Mouse (Mus musculus): ENCODE data around the gene Fars2.
A peak's percentile ranks its signal among the peaks of the same experiment; 100 is the strongest.

The Fars2 gene

GRCm38 (mm10) chr13:36117143-36118014 lies at the start of gene Fars2, which contains the start of gene Lyrm4:
Gene Fars2 (plus strand): TSS chr13:36117412.
Gene Lyrm4 (minus strand): TSS chr13:36117526.
- DNase-seq (ENCODE audit: inconsistent age in 2 of 2, low spot score in 1 of 2) = peak; percentile 98 to 100

- no peak for DNase-seq (ENCODE audit: inconsistent age in 2 of 2, low spot score in 1 of 2)
These were observed 42.7 kb upstream of the Fars2 start for GRCm38 (mm10) chr13:36074484-36074883.

DNA sequence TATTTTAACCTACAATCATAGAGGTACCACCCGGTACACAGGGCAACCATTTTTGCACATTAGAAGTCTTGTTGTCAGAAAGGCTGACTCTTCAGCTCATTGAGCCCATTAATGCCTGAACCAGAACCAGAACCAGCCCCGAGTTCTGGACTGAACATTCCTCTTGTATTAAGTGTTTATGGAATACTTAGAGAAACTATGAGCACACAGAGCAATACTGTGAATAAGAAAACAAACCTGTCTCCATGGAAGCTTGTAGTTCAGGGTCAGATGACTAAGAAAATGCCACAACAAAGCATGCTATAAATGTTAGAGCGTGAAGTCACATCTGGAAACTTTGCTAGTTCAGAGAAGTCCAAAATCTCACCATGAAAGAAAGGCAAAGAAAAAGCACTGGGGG lies 35.6 kb upstream of the Fars2 start:
- DNase-seq (ENCODE audit: inconsistent age in 2 of 2, low spot score in 1 of 2) = peak in 1 of 2 experiments; percentile 81

DNA sequence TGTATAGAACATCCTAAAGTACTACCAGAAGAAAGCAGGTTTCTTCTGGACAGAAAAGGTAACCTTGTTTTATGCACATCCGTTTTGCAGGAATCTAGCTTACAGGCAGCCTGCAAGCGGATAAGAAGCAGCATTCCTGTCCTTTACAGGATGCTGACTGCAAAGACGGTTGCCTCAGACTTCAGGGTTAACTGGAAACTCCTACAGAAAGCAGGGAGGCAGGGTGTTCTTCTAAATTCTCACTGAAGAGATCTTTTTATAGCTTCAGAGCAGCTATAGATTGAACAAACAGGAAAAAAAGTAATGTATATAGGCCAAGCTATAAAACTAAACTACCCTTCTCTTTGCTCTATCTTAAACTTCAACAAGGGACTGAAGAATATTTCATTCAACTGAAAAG lies 32.5 kb upstream of the Fars2 start:
- no peak for DNase-seq (ENCODE audit: inconsistent age in 2 of 2, low spot score in 1 of 2)

- peak in 1 of 2 experiments; percentile 76 for DNase-seq (ENCODE audit: inconsistent age in 2 of 2, low spot score in 1 of 2)
These were observed 31.2 kb upstream of the Fars2 start for GRCm38 (mm10) chr13:36085971-36086370.

GRCm38 (mm10) chr13:36086608-36087391 lies 30.4 kb upstream of the Fars2 start:
- peak; percentile 69 to 87 for DNase-seq (ENCODE audit: inconsistent age in 2 of 2, low spot score in 1 of 2)

GRCm38 (mm10) chr13:36087427-36087826 lies 29.8 kb upstream of the Fars2 start:
- DNase-seq (ENCODE audit: inconsistent age in 2 of 2, low spot score in 1 of 2) = no peak

DNA sequence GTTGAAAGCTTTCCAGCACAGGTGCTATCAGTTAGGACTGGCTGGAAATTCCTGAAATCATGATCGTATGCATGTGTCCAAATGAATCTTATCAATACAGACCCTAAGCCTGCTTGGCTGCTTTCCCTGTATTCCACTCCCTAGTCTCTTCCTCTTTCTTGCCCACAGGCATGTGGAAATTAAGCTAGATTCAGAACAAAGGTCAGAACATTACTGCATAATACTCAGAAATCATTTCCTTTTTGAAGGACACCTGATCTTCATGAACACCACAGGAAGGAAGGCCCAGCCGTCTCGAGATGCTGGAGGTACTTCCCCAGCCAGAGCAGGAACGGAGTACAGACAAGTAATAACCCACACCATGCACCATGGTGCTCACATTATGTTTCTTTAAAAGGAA lies 29.0 kb upstream of the Fars2 start:
- DNase-seq (ENCODE audit: inconsistent age in 2 of 2, low spot score in 1 of 2) = peak in 1 of 2 experiments; percentile 47

GRCm38 (mm10) chr13:36096684-36097383 lies 20.4 kb upstream of the Fars2 start:
- DNase-seq (ENCODE audit: inconsistent age in 2 of 2, low spot score in 1 of 2) = no peak

- DNase-seq (ENCODE audit: inconsistent age in 2 of 2, low spot score in 1 of 2) = no peak
These were observed 11.6 kb upstream of the Fars2 start for GRCm38 (mm10) chr13:36105591-36105990.

GRCm38 (mm10) chr13:36108528-36108927 lies 8.7 kb upstream of the Fars2 start:
- DNase-seq (ENCODE audit: inconsistent age in 2 of 2, low spot score in 1 of 2) = no peak

DNA sequence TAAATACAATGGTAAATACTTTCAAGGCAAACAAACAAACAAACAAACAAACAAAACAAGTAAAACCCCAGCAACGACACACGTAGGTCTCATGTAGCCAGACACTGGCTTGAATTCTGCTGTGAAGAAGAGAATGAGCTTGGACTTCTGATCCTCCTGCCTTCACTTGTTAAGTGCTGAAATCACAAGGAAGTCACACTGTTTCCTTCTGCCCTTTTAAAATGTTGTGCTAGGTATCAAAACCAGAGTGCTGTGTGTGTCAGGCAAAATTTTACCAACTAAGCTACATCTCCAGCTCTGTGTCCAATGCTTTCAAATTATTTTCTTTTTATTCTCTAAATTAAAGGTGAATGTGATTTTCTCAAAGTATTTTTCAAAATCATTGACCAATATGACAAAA lies 5.9 kb upstream of the Fars2 start:
- no peak for DNase-seq (ENCODE audit: inconsistent age in 2 of 2, low spot score in 1 of 2)

DNA sequence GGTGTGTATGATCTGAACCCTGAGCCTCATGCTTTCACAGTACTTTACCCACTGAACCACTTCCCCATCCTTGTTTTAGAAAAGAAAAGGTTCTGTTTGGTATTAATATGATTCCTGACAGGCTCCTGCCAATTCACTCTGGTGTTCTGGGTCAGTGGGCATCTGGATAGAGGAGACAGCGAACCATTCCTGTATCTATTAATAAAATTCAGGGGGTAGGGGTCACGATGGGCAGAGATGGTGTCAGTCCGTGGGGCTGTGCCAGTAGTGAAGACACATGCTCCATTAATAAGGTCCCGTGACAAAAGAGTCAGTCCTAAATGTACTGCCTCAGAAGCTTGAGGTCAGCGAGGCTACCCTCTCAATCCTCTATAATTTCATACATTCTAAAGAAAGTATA lies 4.0 kb upstream of the Fars2 start:
- DNase-seq (ENCODE audit: inconsistent age in 2 of 2, low spot score in 1 of 2) = peak in 1 of 2 experiments; percentile 3

DNA sequence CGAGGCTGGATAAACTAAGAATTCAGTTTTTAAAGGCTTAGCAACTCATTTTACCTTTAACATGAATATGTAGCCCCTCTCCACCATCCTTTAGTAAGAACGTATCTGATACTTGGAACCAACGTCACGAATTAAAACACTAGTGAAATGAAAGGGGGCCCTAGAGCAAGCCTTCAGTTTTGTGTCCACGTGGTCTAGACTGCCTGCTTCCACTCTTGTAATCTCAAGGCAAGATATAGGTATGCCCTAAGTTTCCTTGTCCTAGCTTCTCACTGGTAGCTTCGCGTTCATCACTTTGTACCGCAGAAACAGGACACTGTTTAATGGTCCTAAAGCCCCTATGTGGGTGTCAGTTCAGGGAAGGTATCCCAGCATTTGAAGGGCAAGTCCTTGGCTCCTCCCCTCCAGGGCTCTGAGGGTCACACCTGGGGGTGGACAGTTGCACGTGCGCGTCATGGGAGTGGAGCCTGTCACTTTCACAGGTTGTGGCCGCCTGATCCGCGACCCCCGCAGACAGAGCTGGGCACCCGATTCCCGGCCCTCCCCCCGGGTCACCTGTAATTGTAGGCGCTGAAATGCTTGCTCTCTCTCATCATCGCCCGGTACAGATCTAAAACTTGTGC lies 581 bp upstream of the Fars2 start:
- peak; percentile 71 to 84 for DNase-seq (ENCODE audit: inconsistent age in 2 of 2, low spot score in 1 of 2)

DNA sequence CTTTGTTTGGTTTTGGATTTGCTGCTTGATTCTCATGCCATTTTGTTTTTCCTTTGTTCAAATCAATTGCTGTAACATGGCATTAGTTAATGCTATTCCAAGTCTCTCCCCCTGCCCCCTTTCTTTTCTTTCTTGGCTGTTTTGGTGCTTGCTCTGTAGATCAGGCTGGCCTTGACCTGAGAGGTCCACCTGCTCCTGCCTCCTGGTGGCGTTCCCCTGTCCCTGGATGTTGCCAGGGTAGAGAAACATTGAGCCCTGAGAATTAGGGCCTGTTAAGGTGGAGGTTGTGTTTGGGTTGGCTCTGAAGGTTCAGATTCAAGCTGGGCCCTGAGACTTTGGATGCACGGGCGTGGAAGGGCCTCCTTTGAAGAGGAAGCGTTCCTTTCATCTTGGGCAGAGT lies 2.5 kb downstream of the Fars2 start:
- DNase-seq (ENCODE audit: inconsistent age in 2 of 2, low spot score in 1 of 2) = no peak

DNA sequence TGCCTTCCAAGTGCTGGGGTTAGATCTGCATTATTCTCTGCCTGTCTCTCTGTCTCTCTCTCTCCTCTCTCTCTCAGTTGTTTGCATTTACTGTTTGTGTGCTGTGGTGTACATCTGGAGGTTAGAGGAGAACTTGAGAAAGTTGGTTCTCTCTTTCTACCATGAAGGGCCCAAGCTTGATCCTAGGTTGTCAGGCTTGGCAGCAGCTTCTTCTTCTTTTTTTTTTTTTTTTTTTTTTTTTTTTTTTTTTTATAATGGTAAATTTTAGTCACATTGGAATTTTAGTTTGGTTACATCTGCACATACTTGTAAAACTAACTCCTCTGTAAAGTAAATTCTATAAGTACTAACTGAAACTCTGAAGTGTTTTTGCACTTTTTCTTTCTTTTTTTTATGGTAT lies 3.4 kb downstream of the Fars2 start:
- DNase-seq (ENCODE audit: inconsistent age in 2 of 2, low spot score in 1 of 2) = no peak

DNA sequence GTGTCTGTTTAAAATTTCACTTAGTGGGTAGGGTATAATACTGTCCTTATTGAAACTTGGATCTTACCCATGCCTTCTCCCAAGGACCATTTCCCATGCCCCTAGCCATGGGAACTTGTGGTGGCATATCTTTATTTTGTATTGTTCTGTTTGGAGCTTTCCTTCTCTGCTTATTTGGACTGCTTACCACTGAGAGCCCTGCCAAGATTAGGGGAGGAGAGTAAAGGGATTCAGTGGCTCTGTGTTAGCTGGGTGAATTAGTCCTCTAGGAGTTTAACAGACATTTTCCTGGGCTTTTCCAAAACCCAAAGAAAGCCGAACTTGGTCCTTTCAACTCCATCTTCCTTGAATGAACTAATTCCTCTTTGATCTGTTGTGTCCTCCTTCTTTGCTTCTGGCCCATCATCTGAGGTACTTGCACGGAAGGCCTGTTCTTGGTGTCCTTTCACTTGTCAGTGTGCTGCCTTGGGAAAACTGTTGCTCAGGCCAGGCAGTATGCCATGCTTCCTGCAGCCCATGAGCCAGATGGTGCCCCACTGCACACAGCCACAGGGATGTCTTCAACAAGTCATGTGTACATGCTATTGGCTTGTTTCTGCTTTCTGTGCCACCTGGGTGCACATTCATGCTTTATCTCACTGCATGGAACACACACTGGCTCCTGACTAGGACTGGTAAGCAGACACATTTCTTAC lies 12.3 kb downstream of the Fars2 start:
- peak in 1 of 2 experiments; percentile 32 for DNase-seq (ENCODE audit: inconsistent age in 2 of 2, low spot score in 1 of 2)

DNA sequence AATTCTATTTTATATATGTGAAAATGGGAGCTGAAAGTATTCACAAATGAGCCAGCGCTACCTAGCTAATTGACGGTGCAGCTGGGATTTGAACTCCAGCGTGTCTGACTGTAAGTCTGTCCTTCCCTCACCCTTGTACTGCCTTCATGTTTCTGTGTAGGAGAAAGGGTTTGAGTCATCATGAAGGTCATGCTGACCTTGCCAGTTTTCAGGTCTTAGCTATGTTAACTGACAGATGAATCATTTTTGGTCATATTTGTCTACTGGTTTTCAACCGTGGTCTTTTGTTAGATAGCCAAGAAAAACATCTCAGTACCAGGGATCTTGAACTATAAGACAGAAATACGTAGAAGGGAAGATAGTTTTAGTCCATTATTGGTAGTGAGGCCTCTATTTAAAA lies 14.2 kb downstream of the Fars2 start:
- DNase-seq (ENCODE audit: inconsistent age in 2 of 2, low spot score in 1 of 2) = peak; percentile 51 to 84

GRCm38 (mm10) chr13:36131992-36132649 lies 14.9 kb downstream of the Fars2 start:
- DNase-seq (ENCODE audit: inconsistent age in 2 of 2, low spot score in 1 of 2) = peak in 1 of 2 experiments; percentile 59

DNA sequence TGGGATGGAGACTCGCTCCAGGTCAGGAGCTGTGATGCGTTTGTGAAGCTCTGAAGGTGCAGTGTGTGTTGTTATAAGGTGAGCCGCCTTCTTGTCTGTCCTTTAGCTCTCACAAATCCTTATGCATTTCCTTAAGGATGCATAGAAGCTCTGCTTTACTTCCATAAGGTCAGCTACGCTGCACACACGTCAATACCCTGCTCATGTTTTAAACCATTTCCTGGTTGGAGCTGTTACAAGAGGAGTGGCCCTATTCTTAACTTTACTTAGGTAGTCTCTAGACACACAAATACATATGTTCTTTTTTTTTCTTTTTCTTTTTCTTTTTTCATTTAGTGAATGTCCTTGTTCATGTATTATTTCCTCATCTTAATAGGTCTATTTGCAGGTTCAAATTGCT lies 22.5 kb downstream of the Fars2 start:
- DNase-seq (ENCODE audit: inconsistent age in 2 of 2, low spot score in 1 of 2) = no peak

Data from adrenal gland, adult (tissue).